Mouse (Mus musculus) left cerebral cortex, postnatal 4 days (tissue): ENCODE results near the gene Stpg3. TPM values are rescaled to one million over a fixed set of nuclear protein-coding genes. Genes with fewer than 3 reads are reported as not detected.
A peak's percentile ranks its signal among the peaks of the same experiment; 100 is the strongest.

Source experiments
- DNase-seq: peaks from one replicate; pipeline ENCODE4 v3.0.0-alpha.2; 2022
- intact Hi-C: fragments of 180-260 bp; cut with DNase I; formaldehyde crosslinking; loops from one replicate; pipeline ENCODE4 v1.15.1; 2025
- total RNA-seq, 2 experiments: library from RNA; stranded (reverse); gene quantifications; 2 replicates each; pipeline ENCODE4 v1.2.3; 2021

Gene Stpg3
- total RNA-seq, 2 experiments from 2014 or later: not detected

- DNase-seq: peak; percentile 83
- intact Hi-C loops: no loop called here
Observed at GRCm38 (mm10) chr2:25167919-25168664, 46.3 kb downstream of the Stpg3 start.

GRCm38 (mm10) chr2:25167481-25167880 is 47.0 kb downstream of the Stpg3 start:
- DNase-seq: no peak
- intact Hi-C loops: no loop called here

Other genes with a start within 250 kb of the Stpg3 start
- gene Mrpl41, start 239.5 kb downstream of the Stpg3 start, total RNA-seq: 10 to 100 TPM; 66.1 to 69.2 TPM
- 1 to 10 TPM; 7.0 to 8.4 TPM for gene Pnpla7, start 238.6 kb downstream of the Stpg3 start, total RNA-seq
- 100 to 1,000 TPM; 342 to 359 TPM for gene Nsmf, start 160.3 kb downstream of the Stpg3 start, total RNA-seq
- not detected for gene Entpd8, start 134.3 kb downstream of the Stpg3 start, total RNA-seq
- not detected for gene Noxa1, start 119.5 kb downstream of the Stpg3 start, total RNA-seq
- gene Nrarp, start 33.9 kb downstream of the Stpg3 start, total RNA-seq: 10 to 100 TPM; 32.5 to 35.0 TPM
- 1 to 10 TPM; 1.4 to 1.8 TPM for gene Tor4a, start 17.8 kb downstream of the Stpg3 start, total RNA-seq
- gene Nelfb, start 3.1 kb downstream of the Stpg3 start, total RNA-seq: 10 to 100 TPM; 62.6 to 65.1 TPM
- gene Fam166a, start 4.1 kb upstream of the Stpg3 start, total RNA-seq: not detected
- gene Tubb4b, start 10.1 kb upstream of the Stpg3 start, total RNA-seq: 100 to 1,000 TPM; 324 to 351 TPM
- not detected for gene Slc34a3, start 19.7 kb upstream of the Stpg3 start, total RNA-seq
- gene Rnf224, start 22.1 kb upstream of the Stpg3 start, total RNA-seq: not detected
- gene Rnf208, start 27.6 kb upstream of the Stpg3 start, total RNA-seq: 100 to 1,000 TPM; 169 to 189 TPM
- not detected for gene Cysrt1, start 27.8 kb upstream of the Stpg3 start, total RNA-seq
- 1 to 10 TPM; 2.4 to 7.7 TPM for gene AL732309.1, start 32.2 kb upstream of the Stpg3 start, total RNA-seq
- 10 to 100 TPM; 26.4 to 26.8 TPM for gene Tmem203, start 40.8 kb upstream of the Stpg3 start, total RNA-seq
- gene Tprn, start 48.0 kb upstream of the Stpg3 start, total RNA-seq: 10 to 100 TPM; 15.4 to 16.2 TPM
- 10 to 100 TPM; 72.3 to 75.7 TPM for gene Ssna1, start 57.8 kb upstream of the Stpg3 start, total RNA-seq
- 100 to 1,000 TPM; 108 to 121 TPM for gene Anapc2, start 57.8 kb upstream of the Stpg3 start, total RNA-seq
- gene Tmem210, start 73.5 kb upstream of the Stpg3 start, total RNA-seq: not detected
- not detected for gene Lrrc26, start 75.3 kb upstream of the Stpg3 start, total RNA-seq
- gene Grin1, start 104.5 kb upstream of the Stpg3 start, total RNA-seq: 100 to 1,000 TPM; 163 to 186 TPM
- gene Man1b1, start 117.7 kb upstream of the Stpg3 start, total RNA-seq: 10 to 100 TPM; 51.0 to 61.3 TPM
- 10 to 100 TPM; 23.0 to 27.3 TPM for gene Dpp7, start 141.7 kb upstream of the Stpg3 start, total RNA-seq
- 1 to 10 TPM; 6.5 to 7.3 TPM for gene Uap1l1, start 151.0 kb upstream of the Stpg3 start, total RNA-seq
- 10 to 100 TPM; 11.7 to 11.8 TPM for gene Sapcd2, start 157.7 kb upstream of the Stpg3 start, total RNA-seq
- 1 to 10 TPM; 6.8 to 7.2 TPM for gene Entpd2, start 181.2 kb upstream of the Stpg3 start, total RNA-seq
- 100 to 1,000 TPM; 478 to 490 TPM for gene Npdc1, start 184.7 kb upstream of the Stpg3 start, total RNA-seq
- under 1 TPM in 1 of 2 experiments, not detected in 1; 0.16 TPM for gene Fut7, start 208.6 kb upstream of the Stpg3 start, total RNA-seq
- gene Abca2, start 214.1 kb upstream of the Stpg3 start, total RNA-seq: 10 to 100 TPM; 78.4 to 99.2 TPM
- gene Clic3, start 242.2 kb upstream of the Stpg3 start, total RNA-seq: under 1 TPM in 1 of 2 experiments, not detected in 1; 0.52 TPM
- 10 to 100 TPM; 83.1 to 92.4 TPM for gene Paxx, start 246.5 kb upstream of the Stpg3 start, total RNA-seq